Mouse (Mus musculus) heart, adult 18-20 months (tissue): ENCODE measurements at regions not wholly inside any gene's neighbourhood (a gene's known extent, or its start where the extent isn't known, plus 50 kb on each side); places are given as distances from the start of the nearest gene placed in this dataset.

Source experiments
- DNase-seq, 2 experiments: peaks; one replicate each; pipeline ENCODE4 v3.0.0; 2021 to 2022; ENCODE audit warnings: mixed read lengths in 1 of 2

DNA sequence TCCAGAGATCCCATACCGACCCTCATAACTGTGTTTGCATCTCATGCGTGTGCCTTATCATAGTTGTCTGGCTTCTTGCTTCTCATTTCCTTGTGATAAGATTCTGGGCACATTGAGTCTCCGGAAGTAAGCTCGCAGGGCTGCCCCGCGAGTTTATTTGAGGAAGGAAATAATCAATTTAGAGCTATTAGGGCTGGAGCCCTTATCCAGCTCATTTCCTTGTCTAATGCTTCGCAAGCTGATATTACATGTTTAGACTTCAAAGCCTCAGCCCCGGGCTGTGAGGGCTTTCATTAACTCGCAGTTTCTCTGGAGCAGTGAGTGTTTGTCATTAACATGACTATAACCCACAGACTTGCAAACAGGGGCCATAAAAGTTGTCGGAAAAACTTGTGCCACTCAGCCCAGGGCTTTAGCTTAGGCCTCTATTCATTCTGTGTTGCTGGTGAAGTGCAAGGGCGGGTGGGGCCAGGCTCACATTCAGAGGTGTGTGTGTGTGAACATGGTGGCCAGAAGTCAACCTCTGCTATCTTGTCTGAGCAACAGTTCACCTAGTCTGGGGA, 251.0 kb upstream of the Gm5148 start:
- DNase-seq = peak; percentile 30 to 59

DNA sequence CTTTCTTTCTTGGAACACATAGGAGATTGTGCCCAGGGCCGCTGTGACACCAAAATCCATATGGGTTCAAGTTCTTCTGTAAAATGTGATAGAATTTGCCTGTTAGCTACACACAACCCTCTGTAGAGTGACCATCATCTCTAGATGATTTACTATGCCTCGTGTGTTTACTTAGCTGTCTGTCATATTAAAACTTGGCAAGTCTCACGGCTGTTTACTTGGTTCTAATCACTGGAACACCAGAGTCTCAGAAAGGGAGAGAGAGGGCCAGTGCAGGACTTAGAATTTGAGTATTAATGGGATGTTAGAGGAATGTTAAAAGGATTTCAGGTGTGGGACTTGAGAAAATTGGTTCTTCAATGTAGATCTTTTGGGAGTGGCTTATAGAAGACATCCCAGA, 248.6 kb upstream of the Gm5148 start:
- DNase-seq = no peak

DNA sequence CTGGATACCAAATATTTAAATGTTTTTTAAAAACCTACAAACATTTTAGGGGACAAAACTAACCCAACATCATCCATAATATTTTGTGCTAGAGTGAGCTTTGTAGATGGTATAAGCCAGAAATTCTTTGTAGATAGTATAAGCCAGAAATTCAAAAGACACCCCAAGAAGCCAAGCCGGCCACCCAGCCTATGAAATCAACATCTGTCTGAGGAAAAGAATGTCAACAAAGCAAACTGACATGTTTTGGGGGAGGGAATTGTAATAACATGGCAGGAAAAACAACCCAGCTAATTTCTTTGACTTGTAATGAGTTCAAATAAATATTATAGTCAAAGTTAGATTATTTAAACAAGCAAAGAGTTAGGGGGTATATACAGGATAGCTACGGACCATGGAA, 246.9 kb upstream of the Gm5148 start:
- DNase-seq = no peak

DNA sequence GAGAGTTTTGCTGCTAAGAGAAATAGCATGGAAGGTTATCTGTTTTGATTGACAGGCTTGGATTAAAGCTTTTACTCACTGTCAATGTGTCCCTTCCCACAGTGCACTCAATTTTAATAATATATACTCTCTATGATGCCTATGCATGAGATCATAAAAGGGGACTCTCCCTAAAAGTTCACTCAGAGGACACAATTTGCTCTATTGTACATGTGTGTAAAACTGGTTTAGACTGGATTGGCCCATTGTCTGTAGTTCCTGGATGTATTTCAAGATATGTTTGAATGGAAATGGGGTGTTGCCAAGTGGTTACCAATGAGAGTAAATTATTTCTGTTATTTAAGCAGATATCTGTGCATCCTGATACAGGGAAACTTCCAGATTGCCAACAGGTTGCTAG, 244.4 kb upstream of the Gm5148 start:
- DNase-seq = no peak

DNA sequence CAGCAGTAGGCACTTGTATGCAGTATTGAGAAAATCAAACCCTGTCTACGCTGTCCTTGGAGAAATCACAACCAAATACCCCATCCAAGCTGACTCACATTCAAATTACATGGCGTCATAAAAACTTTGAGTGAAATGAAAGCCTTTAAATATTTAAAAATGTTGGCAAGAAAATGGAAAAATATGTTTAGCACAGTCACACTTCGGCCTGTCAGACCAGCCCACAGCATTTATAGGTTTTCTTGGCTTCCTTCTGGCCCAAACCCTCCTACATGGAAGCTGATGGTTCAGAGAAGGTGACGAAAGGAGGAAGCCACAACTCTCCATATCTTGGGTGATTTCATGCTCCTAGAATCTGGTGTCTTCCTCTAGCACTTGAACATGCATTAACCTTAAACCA, 240.9 kb upstream of the Gm5148 start:
- no peak for DNase-seq

DNA sequence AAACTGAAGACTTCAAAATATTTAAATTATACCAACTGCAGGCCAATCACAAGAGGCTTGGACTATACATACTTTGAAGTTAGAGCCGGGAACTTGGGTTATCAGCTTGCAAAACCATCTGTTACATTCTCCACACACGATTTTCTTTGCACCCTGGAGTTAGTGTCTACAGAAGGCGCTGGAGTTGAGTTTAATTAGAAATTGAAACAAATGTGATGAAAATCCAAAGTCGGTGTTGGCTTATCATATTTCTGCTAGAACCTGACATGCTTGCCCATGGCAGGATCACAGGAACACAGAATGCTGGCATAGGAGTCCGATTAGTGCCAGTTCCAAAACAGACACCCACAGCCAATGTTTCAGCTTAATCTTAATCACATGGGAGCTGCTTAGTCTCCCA, 239.8 kb upstream of the Gm5148 start:
- DNase-seq = no peak

DNA sequence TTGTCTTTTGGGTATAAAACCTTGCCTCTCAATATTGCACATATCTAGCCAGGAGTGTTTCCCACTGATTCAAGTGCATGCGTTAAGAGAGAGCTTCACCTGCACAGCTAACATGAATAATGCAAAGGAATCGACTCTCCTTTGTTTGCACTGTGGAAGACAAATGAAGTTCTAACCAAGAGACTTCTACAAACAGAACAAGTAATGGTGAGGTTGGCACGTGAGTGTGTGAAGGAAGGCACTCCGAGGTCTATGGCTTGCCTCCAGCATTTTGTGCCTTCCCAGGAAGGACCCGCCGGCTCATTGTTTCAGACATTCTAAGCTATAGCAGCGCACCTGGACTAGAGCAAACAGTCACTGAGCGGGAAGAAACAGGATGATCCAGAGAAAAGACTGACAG, 238.5 kb upstream of the Gm5148 start:
- DNase-seq = no peak

DNA sequence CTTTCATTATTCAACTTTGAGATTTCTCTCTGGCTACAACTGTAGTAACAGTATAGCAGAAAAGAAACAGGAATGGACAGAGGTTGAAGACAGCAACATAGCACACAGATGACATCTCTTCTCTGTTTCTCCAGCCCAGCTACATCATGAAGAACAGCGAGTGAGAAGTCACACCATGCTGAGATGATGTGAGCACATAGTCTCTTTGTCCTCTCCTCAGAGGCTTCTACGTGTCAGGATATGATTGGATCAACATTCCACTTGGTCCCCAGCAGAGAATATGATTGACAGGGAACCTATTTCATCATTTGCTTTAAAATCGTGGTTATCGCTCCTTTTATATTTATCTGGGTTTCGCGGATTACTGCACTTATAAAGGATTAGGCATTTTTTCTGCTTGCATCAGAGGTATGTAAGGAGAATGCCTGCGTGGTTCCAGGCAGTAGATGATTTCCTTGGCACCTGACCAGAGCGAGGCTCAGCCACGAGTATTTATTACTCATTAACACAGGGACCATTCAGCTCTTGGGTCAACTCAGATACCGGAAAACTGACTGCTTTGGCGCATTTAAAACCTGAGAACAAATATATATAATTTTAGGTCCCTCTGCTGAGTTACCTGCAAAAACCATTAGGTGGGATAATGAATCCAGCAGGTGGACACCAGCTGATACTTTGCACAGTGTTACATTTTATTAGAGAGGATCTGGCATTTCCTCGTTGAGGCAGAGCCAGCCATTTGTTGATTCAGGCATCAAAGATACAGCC, 237.9 kb upstream of the Gm5148 start:
- peak in 1 of 2 experiments; percentile 25 for DNase-seq

DNA sequence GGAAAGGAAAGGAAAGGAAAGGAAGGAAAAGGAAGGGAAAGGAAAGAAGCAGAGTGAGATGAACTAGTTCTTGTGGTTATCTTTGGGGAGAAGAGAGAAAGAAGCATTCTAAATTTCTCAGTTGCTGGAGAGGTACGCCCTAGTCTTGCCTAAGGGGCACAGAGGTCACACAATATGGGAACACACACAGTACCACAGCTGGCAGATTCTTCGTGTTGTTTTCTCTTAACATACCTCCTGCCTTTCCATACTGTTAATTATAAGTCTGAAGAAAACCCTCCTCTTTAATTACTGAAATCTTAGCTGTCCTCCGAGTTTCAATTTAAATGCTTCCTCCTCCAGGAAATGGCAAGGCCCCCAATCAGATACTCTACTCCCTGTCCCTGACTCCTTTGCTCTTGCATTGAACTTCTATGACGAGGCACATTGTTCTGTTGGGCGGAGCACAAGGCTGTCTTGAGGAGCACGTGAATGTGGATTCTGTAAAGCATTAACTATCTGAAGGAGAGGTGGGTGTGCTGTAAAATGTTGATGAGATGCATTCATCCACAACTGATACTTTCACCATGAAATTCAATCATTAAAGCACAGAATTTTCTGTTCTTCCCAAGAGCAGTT, 234.2 kb upstream of the Gm5148 start:
- no peak for DNase-seq

DNA sequence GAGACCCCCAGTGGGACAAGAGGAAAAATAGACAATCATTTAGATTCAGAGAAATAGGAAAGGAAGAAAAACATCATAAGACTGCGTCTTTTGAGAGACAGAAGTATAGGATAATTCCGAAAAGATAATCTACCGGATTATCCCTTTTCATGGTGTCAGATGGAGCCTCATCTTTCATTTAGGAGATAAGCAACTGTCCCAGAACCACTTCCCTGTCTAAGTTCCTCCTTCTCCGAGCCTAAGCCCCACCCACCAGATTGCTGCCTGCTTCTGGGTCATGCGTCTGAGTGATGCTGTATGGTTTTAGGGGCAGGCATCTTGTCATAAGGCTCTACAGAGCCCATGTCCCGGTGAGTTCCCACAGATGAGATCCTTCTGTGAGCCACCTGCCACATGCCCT, 232.3 kb upstream of the Gm5148 start:
- no peak for DNase-seq

DNA sequence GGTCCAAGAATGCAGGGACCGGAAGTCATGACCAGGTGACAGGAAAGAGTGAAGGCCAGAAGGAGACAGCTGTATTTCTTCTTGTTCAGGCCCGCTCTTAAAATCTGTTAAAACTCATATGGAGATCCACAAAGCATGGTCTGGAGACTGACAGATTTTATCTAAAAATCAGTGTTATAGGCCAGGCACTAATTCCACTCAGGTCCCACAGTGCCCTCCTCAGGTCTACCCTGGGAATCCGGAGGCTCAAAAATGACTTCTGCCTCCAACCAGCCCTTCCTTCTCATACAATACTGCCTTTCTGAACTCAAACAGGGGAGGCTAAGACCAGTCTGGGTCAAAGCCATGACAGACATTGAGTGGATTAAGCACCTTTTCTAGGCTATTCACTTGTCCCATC, 228.6 kb upstream of the Gm5148 start:
- peak; percentile 29 to 62 for DNase-seq

DNA sequence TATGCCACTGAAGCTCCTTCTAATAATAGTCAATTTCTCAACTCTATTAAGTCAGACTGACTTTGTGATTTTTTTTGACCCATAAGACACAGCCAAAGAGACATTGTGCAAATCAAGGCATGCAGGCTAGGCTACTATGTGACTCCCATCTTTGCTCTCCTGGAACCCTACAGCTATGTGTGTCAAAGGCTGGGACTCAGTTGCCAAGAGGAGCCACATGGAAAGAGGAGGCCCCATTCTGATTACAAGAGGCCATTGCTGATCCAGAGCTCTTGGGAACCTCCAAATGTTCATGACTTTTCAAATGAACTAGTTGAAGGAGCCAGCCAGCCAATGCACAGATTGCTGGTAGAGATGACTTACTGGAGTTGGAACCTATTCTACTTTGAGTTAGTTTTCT, 228.0 kb upstream of the Gm5148 start:
- DNase-seq = no peak

DNA sequence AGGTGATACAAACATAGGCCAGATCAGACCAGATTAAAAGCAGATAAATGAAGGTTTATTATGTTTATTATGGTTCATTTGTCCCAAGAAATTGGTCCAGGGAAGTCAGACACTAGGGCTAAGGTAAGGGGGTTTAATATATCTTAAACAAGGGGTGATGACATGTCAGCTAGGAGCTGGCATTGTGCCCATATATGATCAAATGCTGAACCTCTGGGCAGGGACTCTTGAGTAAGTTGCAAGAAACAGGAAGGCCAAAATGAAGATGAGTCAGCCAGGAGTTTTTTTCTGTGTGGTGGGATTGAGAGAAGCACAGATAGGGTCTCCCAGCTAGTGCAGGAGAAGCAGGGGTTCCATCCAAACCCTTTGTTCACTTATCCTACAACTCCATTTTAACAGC, 219.4 kb upstream of the Gm5148 start:
- no peak for DNase-seq

DNA sequence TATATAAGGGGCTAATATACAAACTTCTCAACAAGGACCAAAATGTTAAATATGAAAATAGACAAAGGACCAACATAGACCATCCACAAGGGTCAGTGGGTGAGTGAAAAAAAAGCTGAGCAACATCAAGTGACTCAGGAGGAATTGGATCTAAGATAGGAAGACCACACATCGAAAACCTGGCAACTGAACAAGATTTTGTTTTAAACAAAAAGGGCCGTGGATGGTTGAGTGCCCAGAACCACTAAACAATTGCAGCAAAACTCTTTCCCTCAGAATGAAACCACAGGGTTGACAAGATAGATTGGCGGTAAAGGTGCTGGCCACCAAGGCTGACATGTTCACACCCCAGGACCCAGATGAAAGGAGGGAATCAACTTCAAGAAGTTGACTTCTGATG, 215.7 kb upstream of the Gm5148 start:
- DNase-seq = no peak

DNA sequence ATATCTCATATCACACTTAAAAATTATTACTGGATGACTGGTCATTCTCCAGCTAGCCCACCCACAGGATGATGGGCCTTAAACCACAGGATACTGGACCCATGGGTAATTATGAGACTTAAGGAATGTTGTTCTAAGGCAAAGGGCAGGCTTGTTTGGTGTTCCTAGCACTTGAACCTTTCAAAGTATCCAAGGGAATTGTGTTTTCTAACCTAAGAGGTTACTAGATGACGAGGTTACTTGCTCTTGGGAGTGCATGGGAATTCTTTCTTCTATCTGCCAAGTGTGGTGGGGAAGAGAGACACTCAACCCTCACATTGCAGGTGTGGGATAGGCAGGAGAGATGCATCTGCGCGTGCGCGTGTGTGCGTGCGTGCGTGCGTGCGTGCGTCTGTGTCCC, 214.6 kb upstream of the Gm5148 start:
- DNase-seq = no peak

DNA sequence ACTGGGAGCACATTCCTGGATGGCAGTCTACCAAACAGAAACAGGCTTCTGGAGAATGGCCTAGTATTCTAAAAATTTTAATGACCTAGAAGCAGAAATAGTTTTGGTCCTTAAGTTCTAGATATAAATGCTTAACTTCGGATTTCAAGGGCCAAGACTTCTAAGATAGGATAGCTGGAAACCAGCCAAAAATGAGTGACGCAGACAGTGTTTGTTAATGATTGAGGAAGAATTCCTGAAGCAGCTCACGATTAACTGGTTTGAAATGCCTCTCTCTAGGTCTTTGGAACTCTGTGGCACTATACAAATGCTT, 213.9 kb upstream of the Gm5148 start:
- DNase-seq = peak; percentile 69 to 83

DNA sequence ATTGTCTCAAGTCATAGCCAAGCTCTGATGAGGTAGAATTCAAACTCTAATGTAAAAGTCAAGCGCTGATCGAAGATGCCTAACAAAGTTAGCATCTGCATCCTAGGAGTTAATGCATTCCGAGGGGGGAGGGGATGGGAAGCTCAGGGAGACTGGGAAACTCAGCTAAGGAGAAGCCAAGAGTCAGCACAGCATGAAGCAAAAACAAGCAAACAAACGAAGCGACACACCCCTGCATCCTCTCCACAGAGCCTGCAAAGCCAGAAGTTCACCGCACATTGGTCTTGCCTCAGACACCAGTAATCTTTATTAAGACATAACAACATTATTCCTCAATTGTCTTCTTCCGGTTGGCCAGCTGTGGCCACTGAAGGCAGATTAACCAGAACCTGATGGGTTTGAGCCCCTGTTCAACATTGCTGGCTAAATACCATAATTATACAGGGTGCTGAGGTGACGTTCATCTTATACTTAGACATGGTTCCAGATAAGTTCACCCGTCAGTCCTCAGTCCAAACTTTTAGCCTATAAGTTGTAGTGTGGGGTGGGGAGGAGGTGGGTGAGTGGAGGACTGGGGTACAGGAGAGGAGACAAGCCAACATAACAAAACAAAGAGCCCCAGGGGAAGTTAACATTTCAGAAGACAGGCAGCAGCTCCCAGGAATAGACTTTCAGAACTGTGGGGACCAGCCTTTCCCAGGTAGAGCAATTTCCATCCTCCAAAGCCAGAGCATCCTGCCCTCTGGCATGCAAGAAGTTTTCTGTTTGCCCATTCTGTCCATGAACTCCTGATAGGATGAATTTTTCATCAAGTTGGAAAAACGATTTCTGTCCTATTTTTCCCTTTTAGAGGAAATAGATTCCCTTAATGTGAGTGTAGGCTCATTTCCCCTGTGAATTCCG, 213.3 kb upstream of the Gm5148 start:
- DNase-seq = peak; percentile 38 to 42

DNA sequence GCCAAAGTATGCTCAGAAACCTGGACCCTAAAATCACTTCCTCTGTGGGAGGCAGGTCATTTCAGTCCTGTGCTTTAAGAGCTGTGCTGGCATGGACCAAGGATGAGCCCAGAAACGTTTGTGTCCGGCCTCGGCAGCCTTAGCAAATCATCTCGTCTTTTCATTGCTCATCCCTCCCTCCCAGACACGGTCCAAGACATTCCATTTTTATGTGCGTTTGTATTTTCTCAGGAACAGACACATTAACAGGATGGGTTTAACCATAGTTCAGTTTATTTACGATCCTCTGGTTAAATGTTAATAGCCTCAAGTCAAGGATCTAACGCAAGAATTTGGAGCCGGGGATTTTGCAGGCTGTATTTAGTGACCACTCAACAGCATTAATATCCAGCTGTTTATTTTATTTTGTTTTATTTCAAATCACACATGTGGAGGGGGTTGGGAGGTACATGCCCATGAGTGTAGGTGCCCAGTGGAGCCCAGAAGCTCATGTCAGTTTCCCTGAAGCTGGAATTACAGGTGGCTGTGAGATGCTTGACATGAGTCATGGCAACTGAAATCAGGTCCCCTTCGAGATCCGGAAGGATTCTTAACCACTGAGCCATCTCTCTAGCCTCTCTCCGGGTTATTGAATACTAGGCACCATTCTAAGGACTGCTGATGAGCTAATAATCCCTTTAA, 212.1 kb upstream of the Gm5148 start:
- no peak for DNase-seq

DNA sequence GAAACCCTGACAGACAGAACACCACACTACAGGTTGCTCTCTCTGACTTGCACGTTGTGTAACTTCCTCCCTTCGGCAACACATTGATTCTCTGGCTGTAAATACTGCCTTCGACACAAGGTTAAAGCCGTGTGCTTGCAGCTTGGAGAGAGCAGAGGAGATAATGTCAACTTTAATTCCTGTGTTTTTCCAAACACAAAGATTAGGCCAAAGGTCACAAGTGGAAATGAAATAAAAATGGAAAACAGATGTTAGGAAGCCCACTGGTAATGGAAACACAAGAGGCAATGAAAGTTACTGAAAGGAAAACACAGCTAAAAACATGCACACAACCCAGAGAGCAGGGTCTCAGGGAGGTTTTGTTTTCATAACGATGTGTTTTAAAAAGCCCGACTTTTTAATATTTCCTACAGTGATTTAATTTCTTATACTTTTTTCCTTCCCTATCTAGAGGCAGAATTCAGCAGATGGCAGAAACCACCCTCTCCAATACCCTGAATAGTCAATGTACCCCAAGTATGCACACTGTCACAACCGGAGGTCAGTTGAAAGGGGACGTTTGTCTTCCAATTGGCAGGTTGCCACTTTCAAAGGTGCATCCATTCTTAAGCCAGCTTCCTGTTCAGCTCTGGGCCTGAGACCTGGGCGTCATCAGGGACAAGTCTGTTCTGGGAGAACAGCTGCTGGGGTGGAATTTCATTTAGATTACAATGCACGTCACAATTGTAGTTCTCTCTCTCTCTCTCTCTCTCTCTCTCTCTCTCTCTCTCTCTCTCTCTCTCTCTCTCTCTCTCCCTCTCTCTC, 210.8 kb upstream of the Gm5148 start:
- DNase-seq = peak; percentile 67 to 77

DNA sequence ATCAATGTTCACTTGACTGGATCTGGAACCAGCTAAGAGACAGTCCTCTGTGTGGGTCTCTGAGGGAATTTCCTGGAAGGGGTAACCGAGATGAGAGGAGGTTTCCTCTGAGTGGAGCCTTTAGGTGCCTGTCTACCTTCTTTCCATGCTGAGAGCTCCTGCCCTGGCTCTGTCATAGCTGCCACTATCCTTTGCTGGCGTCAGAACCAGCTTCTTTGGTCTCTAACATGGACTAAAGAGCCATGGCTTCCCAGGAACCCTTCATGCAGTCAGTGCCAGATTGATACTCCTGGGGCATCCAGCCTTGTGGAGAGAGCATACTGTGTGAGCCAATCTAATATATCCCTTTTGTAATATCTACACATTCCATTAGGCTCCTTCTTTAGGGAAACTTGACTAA, 209.9 kb upstream of the Gm5148 start:
- no peak for DNase-seq

DNA sequence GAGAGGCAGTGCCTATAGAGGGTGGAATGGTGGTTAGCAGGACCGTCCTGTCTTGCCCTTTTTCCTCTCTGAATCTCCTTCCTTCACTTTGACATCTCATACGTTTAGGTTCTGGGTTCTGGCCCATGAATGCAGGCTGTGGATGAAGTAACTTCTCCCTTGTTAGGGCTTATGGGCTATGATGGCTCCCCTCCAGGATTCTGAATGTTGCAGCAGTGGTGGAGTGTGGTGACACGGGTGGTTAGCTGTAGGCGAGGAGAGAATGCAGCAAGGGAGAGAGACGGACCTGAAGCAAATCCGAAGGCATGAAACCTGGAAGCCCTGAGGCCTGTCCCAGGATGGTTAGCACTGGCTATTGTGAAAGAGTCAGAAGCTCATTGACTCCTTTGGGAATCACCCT, 204.4 kb upstream of the Gm5148 start:
- peak in 1 of 2 experiments; percentile 41 for DNase-seq
